Mouse (Mus musculus): ENCODE data around the gene Mrc1. TPM values are rescaled to one million over a fixed set of nuclear protein-coding genes. Genes with fewer than 3 reads are reported as not detected.

The Mrc1 gene
- polyA plus RNA-seq, 1 experiment from 2014 or later = 6.7 TPM

GRCm38 (mm10) chr2:14235319-14235718, 6.1 kb downstream of the Mrc1 start:
- no peak overlapping the region for H3K4me3 ChIP-seq (ENCODE audit: low read length)
- ATAC-seq (ENCODE audit: low read depth) = no peak
- H3K27ac ChIP-seq (ENCODE audit: low read length) = no peak overlapping the region

GRCm38 (mm10) chr2:14236920-14237319, 7.7 kb downstream of the Mrc1 start:
- Histone ChIP-seq H3K9ac (ENCODE audit: low read length) (no peak overlapping the region), H3K36me3 (ENCODE audit: control insufficient read depth, insufficient read depth, low read length) (no peaks in the 10 kb centered on the region), H3K27me3 (ENCODE audit: control insufficient read depth, insufficient read depth, low read depth, low read length) (no peaks in the 10 kb centered on the region), H3K4me2 (ENCODE audit: low read depth, low read length) (no peak overlapping the region), H3K4me3 (ENCODE audit: low read length) (no peak overlapping the region), H3K27ac (ENCODE audit: low read length) (peak overlapping the region; percentile 39; the same call in 1 of the 2 replicates), H3K4me1 (replicated peaks; ENCODE audit: control insufficient read depth, insufficient read depth, low read length) (peaks cover 7% of the 10 kb centered on the region; the same call in 1 of the 2 replicates), H3K9me3 (ENCODE audit: control insufficient read depth, low read length) (no peaks in the 10 kb centered on the region)
- 70% methylated on average over 4 of the region's 4 CpGs for WGBS
- ATAC-seq (ENCODE audit: low read depth) = no peak

More at GRCm38 (mm10) chr2:14235319-14235718, 6.1 kb downstream of the Mrc1 start:
- peaks cover 7% of the 10 kb centered on the region; the same call in 1 of the 2 replicates for H3K4me1 ChIP-seq (replicated peaks; ENCODE audit: control insufficient read depth, insufficient read depth, low read length)
- H3K4me2 ChIP-seq (ENCODE audit: low read depth, low read length) = no peak overlapping the region
- 63% methylated on average over 5 of the region's 5 CpGs for WGBS
- H3K9ac ChIP-seq (ENCODE audit: low read length) = no peak overlapping the region
- no peaks in the 10 kb centered on the region for H3K36me3 ChIP-seq (ENCODE audit: control insufficient read depth, insufficient read depth, low read length)
- H3K9me3 ChIP-seq (ENCODE audit: control insufficient read depth, low read length) = no peaks in the 10 kb centered on the region
- H3K27me3 ChIP-seq (ENCODE audit: control insufficient read depth, insufficient read depth, low read depth, low read length) = no peaks in the 10 kb centered on the region

- Histone ChIP-seq H3K4me3 (ENCODE audit: low read length) (no peak overlapping the region), H3K4me1 (replicated peaks; ENCODE audit: control insufficient read depth, insufficient read depth, low read length) (peaks cover 7% of the 10 kb centered on the region; the same call in 1 of the 2 replicates), H3K9me3 (ENCODE audit: control insufficient read depth, low read length) (no peaks in the 10 kb centered on the region), H3K36me3 (ENCODE audit: control insufficient read depth, insufficient read depth, low read length) (no peaks in the 10 kb centered on the region), H3K4me2 (ENCODE audit: low read depth, low read length) (peak overlapping the region; percentile 25), H3K27ac (ENCODE audit: low read length) (peak overlapping the region; percentile 55), H3K9ac (ENCODE audit: low read length) (0 out of 2 replicates have a peak overlapping the region, but pooled peaks have one; percentile 23), H3K27me3 (ENCODE audit: control insufficient read depth, insufficient read depth, low read depth, low read length) (no peaks in the 10 kb centered on the region)
- peak; percentile 77 for ATAC-seq (ENCODE audit: low read depth)
- 32% methylated on average over 4 of the region's 4 CpGs for WGBS
Measured at GRCm38 (mm10) chr2:14237723-14238122, 8.5 kb downstream of the Mrc1 start.

GRCm38 (mm10) chr2:14239151-14239550, 10.0 kb downstream of the Mrc1 start:
- no peak overlapping the region; the same call in 1 of the 2 replicates for H3K27ac ChIP-seq (ENCODE audit: low read length)
- no peak for ATAC-seq (ENCODE audit: low read depth)
- no peak overlapping the region for H3K4me3 ChIP-seq (ENCODE audit: low read length)
- 63% methylated on average over 5 of the region's 5 CpGs for WGBS
- H3K9me3 ChIP-seq (ENCODE audit: control insufficient read depth, low read length) = no peaks in the 10 kb centered on the region
- no peak overlapping the region for H3K9ac ChIP-seq (ENCODE audit: low read length)
- H3K4me2 ChIP-seq (ENCODE audit: low read depth, low read length) = no peak overlapping the region
- H3K27me3 ChIP-seq (ENCODE audit: control insufficient read depth, insufficient read depth, low read depth, low read length) = no peaks in the 10 kb centered on the region
- peaks cover 7% of the 10 kb centered on the region; the same call in 1 of the 2 replicates for H3K4me1 ChIP-seq (replicated peaks; ENCODE audit: control insufficient read depth, insufficient read depth, low read length)
- no peaks in the 10 kb centered on the region for H3K36me3 ChIP-seq (ENCODE audit: control insufficient read depth, insufficient read depth, low read length)

- no peak overlapping the region for H3K9ac ChIP-seq (ENCODE audit: low read length)
- no peak overlapping the region for H3K4me3 ChIP-seq (ENCODE audit: low read length)
- no peaks in the 10 kb centered on the region for H3K27me3 ChIP-seq (ENCODE audit: control insufficient read depth, insufficient read depth, low read depth, low read length)
- no peak overlapping the region for H3K4me2 ChIP-seq (ENCODE audit: low read depth, low read length)
- 79% methylated on average over 5 of the region's 5 CpGs for WGBS
- ATAC-seq (ENCODE audit: low read depth) = no peak
- no peak overlapping the region for H3K27ac ChIP-seq (ENCODE audit: low read length)
- no peaks in the 10 kb centered on the region for H3K36me3 ChIP-seq (ENCODE audit: control insufficient read depth, insufficient read depth, low read length)
- H3K4me1 ChIP-seq (replicated peaks; ENCODE audit: control insufficient read depth, insufficient read depth, low read length) = no peaks in the 10 kb centered on the region
- no peaks in the 10 kb centered on the region for H3K9me3 ChIP-seq (ENCODE audit: control insufficient read depth, low read length)
Measured at GRCm38 (mm10) chr2:14244157-14244556, 15.0 kb downstream of the Mrc1 start.

GRCm38 (mm10) chr2:14244668-14245067, 15.5 kb downstream of the Mrc1 start:
- 64% methylated on average over 2 of the region's 2 CpGs for WGBS
- Histone ChIP-seq H3K36me3 (ENCODE audit: control insufficient read depth, insufficient read depth, low read length) (no peaks in the 10 kb centered on the region), H3K27me3 (ENCODE audit: control insufficient read depth, insufficient read depth, low read depth, low read length) (no peaks in the 10 kb centered on the region), H3K9ac (ENCODE audit: low read length) (no peak overlapping the region), H3K4me2 (ENCODE audit: low read depth, low read length) (no peak overlapping the region), H3K27ac (ENCODE audit: low read length) (no peak overlapping the region), H3K9me3 (ENCODE audit: control insufficient read depth, low read length) (no peaks in the 10 kb centered on the region), H3K4me3 (ENCODE audit: low read length) (no peak overlapping the region), H3K4me1 (replicated peaks; ENCODE audit: control insufficient read depth, insufficient read depth, low read length) (no peaks in the 10 kb centered on the region)
- no peak for ATAC-seq (ENCODE audit: low read depth)

GRCm38 (mm10) chr2:14249839-14250564, 20.8 kb downstream of the Mrc1 start:
- no peaks in the 10 kb centered on the region for H3K27me3 ChIP-seq (ENCODE audit: control insufficient read depth, insufficient read depth, low read depth, low read length)
- H3K4me2 ChIP-seq (ENCODE audit: low read depth, low read length) = no peak overlapping the region
- WGBS = 59% methylated on average over 3 of the region's 3 CpGs
- no peaks in the 10 kb centered on the region for H3K36me3 ChIP-seq (ENCODE audit: control insufficient read depth, insufficient read depth, low read length)
- no peak for ATAC-seq (ENCODE audit: low read depth)
- H3K9ac ChIP-seq (ENCODE audit: low read length) = no peak overlapping the region
- H3K9me3 ChIP-seq (ENCODE audit: control insufficient read depth, low read length) = no peaks in the 10 kb centered on the region
- H3K4me1 ChIP-seq (replicated peaks; ENCODE audit: control insufficient read depth, insufficient read depth, low read length) = no peaks in the 10 kb centered on the region
- H3K27ac ChIP-seq (ENCODE audit: low read length) = no peak overlapping the region
- H3K4me3 ChIP-seq (ENCODE audit: low read length) = no peak overlapping the region

GRCm38 (mm10) chr2:14251938-14252337, 22.7 kb downstream of the Mrc1 start:
- H3K4me2 ChIP-seq (ENCODE audit: low read depth, low read length) = no peak overlapping the region
- no peak for ATAC-seq (ENCODE audit: low read depth)

GRCm38 (mm10) chr2:14258345-14258850, 29.2 kb downstream of the Mrc1 start:
- Histone ChIP-seq H3K4me3 (ENCODE audit: low read length) (no peak overlapping the region), H3K4me1 (replicated peaks; ENCODE audit: control insufficient read depth, insufficient read depth, low read length) (no peaks in the 10 kb centered on the region), H3K9ac (ENCODE audit: low read length) (no peak overlapping the region), H3K4me2 (ENCODE audit: low read depth, low read length) (no peak overlapping the region), H3K9me3 (ENCODE audit: control insufficient read depth, low read length) (no peaks in the 10 kb centered on the region), H3K36me3 (ENCODE audit: control insufficient read depth, insufficient read depth, low read length) (no peaks in the 10 kb centered on the region), H3K27ac (ENCODE audit: low read length) (no peak overlapping the region), H3K27me3 (ENCODE audit: control insufficient read depth, insufficient read depth, low read depth, low read length) (no peaks in the 10 kb centered on the region)
- ATAC-seq (ENCODE audit: low read depth) = no peak

More at GRCm38 (mm10) chr2:14251938-14252337, 22.7 kb downstream of the Mrc1 start:
- WGBS = 79% methylated on average over 3 of the region's 3 CpGs
- no peak overlapping the region for H3K27ac ChIP-seq (ENCODE audit: low read length)
- no peaks in the 10 kb centered on the region for H3K4me1 ChIP-seq (replicated peaks; ENCODE audit: control insufficient read depth, insufficient read depth, low read length)
- no peak overlapping the region for H3K4me3 ChIP-seq (ENCODE audit: low read length)
- H3K9me3 ChIP-seq (ENCODE audit: control insufficient read depth, low read length) = no peaks in the 10 kb centered on the region
- H3K27me3 ChIP-seq (ENCODE audit: control insufficient read depth, insufficient read depth, low read depth, low read length) = no peaks in the 10 kb centered on the region
- H3K36me3 ChIP-seq (ENCODE audit: control insufficient read depth, insufficient read depth, low read length) = no peaks in the 10 kb centered on the region
- H3K9ac ChIP-seq (ENCODE audit: low read length) = no peak overlapping the region

Measured in lung, embryonic 16.5 days (tissue).